Mouse (Mus musculus) B cell, adult 67 days (primary cell): ENCODE measurements around the gene Ebna1bp2. TPM values are rescaled to one million over a fixed set of nuclear protein-coding genes. Genes with fewer than 3 reads are reported as not detected.

ENCODE experiments used
- total RNA-seq, 2 experiments: library from RNA; stranded (reverse); gene quantifications; 4 replicates each; pipeline ENCODE4 v1.2.4; 2023

Ebna1bp2 gene
- total RNA-seq: 10 to 100 TPM; 62.6 to 70.9 TPM

GRCm38 (mm10) chr4:118620279-118620966, at the start of gene Ebna1bp2, which contains the start of gene Cfap57:
Gene Ebna1bp2 (plus strand): TSS chr4:118620799.
Gene Cfap57 (minus strand): TSS chr4:118620777.

GRCm38 (mm10) chr4:118658652-118659051, 38.1 kb downstream of the Ebna1bp2 start, which contains the start of gene Olfr62:
Gene Olfr62 (plus strand): TSS chr4:118658952.

Other genes with a start within 250 kb of the Ebna1bp2 start
- 10 to 100 TPM; 89.8 to 96.3 TPM for gene Szt2, start 211.5 kb upstream of the Ebna1bp2 start, total RNA-seq
- 10 to 100 TPM; 60.8 to 78.1 TPM for gene Med8, start 211.5 kb upstream of the Ebna1bp2 start, total RNA-seq
- gene Elovl1, start 192.7 kb upstream of the Ebna1bp2 start, total RNA-seq: 10 to 100 TPM; 57.7 to 65.9 TPM
- gene Cdc20, start 183.4 kb upstream of the Ebna1bp2 start, total RNA-seq: 1 to 10 TPM; 3.4 to 3.9 TPM
- gene Mpl, start 163.3 kb upstream of the Ebna1bp2 start, total RNA-seq: under 1 TPM in 1 of 2 experiments, not detected in 1; 0.26 TPM
- gene Tie1, start 130.7 kb upstream of the Ebna1bp2 start, total RNA-seq: under 1 TPM in 1 of 2 experiments, not detected in 1; 0.23 TPM
- gene 2610528J11Rik, start 93.8 kb upstream of the Ebna1bp2 start, total RNA-seq: not detected
- not detected for gene Tmem125, start 76.8 kb upstream of the Ebna1bp2 start, total RNA-seq
- gene Cfap57, start within 50 bp of the Ebna1bp2 start, total RNA-seq: not detected
- not detected for gene Olfr62, start 38.2 kb downstream of the Ebna1bp2 start, total RNA-seq
- gene Olfr1342, start 72.0 kb downstream of the Ebna1bp2 start, total RNA-seq: not detected
- not detected for gene Olfr1341, start 82.7 kb downstream of the Ebna1bp2 start, total RNA-seq
- gene Olfr1340, start 99.3 kb downstream of the Ebna1bp2 start, total RNA-seq: not detected
- not detected for gene Olfr1339, start 111.4 kb downstream of the Ebna1bp2 start, total RNA-seq
- not detected for gene Olfr1338, start 137.9 kb downstream of the Ebna1bp2 start, total RNA-seq
- not detected for gene Olfr1337, start 161.8 kb downstream of the Ebna1bp2 start, total RNA-seq
- not detected for gene Olfr1335, start 189.1 kb downstream of the Ebna1bp2 start, total RNA-seq
- gene Olfr1333, start 215.5 kb downstream of the Ebna1bp2 start, total RNA-seq: not detected
- not detected for gene Olfr1331, start 243.8 kb downstream of the Ebna1bp2 start, total RNA-seq